Mouse (Mus musculus): ENCODE results near the gene Narfl. TPM values are rescaled to one million over a fixed set of nuclear protein-coding genes. Genes with fewer than 3 reads are reported as not detected.

The Narfl gene
- total and polyA plus RNA-seq, 3 experiments: 30.6 to 34.3 TPM; not detected in 1

- Histone ChIP-seq H3K9me3 (replicated peaks; ENCODE audit: insufficient read depth, low read length) (no peaks in the 10 kb centered on the region), H3K27ac (ENCODE audit: control insufficient read depth, low read depth, low read length) (peak within 1 kb of the TSS; percentile 23; the same call in 1 of the 2 replicates), H3K36me3 (ENCODE audit: control insufficient read depth in 1 of 2, insufficient read depth in 2 of 2, low read length in 2 of 2) (no peaks in the 10 kb centered on the region), H3K4me1 (ENCODE audit: control insufficient read depth in 1 of 2, insufficient read depth in 2 of 2, low read length in 2 of 2) (peaks cover 0 to 16% of the 10 kb centered on the region in 2 experiments; a peak in 2 of 4 replicates), H3K4me3 (ENCODE audit: control insufficient read depth in 1 of 2, insufficient read depth in 1 of 2, low read depth in 2 of 2, low read length in 2 of 2) (peak within 1 kb of the TSS; percentile 73 to 81), H3K9ac (ENCODE audit: control insufficient read depth, low read depth, low read length, poor library complexity, severe bottlenecking) (peak within 1 kb of the TSS; percentile 77), H3K27me3 (ENCODE audit: control insufficient read depth in 1 of 2, insufficient read depth in 2 of 2, low read length in 2 of 2) (no peaks in the 10 kb centered on the region), H3K79me2 (ENCODE audit: control insufficient read depth, insufficient read depth, low read length, poor library complexity) (peaks cover 8% of the 10 kb centered on the region)
- peak; percentile 100 for DNase-seq (ENCODE audit: low read depth, low spot score)
- TF ChIP-seq TCF12 (IDR thresholded peaks at IDR 0.05; ENCODE audit: low read depth, low read length) (no peak; the same call in 1 of the 2 replicates), MXI1 (IDR thresholded peaks at IDR 0.05; ENCODE audit: low read depth, low read length) (peak; percentile 82), USF1 (IDR thresholded peaks at IDR 0.05; ENCODE audit: low read depth, low read length) (no peak), MAX (IDR thresholded peaks at IDR 0.05; ENCODE audit: low read length) (peak; percentile 69; the same call in 1 of the 2 replicates), TAL1 (IDR thresholded peaks at IDR 0.05; ENCODE audit: low read length) (no peak), ETS1 (IDR thresholded peaks at IDR 0.05; ENCODE audit: low read depth, low read length) (no peak), SMC3 (IDR thresholded peaks at IDR 0.05; ENCODE audit: low read depth, low read length) (no peak), MYC (IDR thresholded peaks at IDR 0.05; ENCODE audit: low read depth, low read length) (no peak), MYB (IDR thresholded peaks at IDR 0.05; ENCODE audit: low read depth, low read length) (no peak), CHD2 (IDR thresholded peaks at IDR 0.05; ENCODE audit: low read length) (peak; percentile 70; the same call in 1 of the 2 replicates), NRF1 (IDR thresholded peaks at IDR 0.05; ENCODE audit: insufficient read depth, low read depth, low read length, poor library complexity, severe bottlenecking) (peak; percentile 75), E2F4 (IDR thresholded peaks at IDR 0.05; ENCODE audit: borderline replicate concordance, low read depth, low read length) (peak; percentile 90; the same call in 1 of the 2 replicates), TBP (IDR thresholded peaks at IDR 0.05; ENCODE audit: low read depth, low read length) (peak; percentile 64; the same call in 1 of the 2 replicates), POLR2AphosphoS2 (IDR thresholded peaks at IDR 0.05; ENCODE audit: low read length) (peak; percentile 65; the same call in 1 of the 2 replicates), EP300 (IDR thresholded peaks at IDR 0.05; ENCODE audit: low read depth in 1 of 2, low read length in 2 of 2) (no peak), GABPA (IDR thresholded peaks at IDR 0.05; ENCODE audit: low read depth, low read length) (no peak), KAT2A (conservative IDR thresholded peaks at IDR 0.05; ENCODE audit: low read depth, low read length) (peak; percentile 40; the same call in 1 of the 2 replicates), JUND (IDR thresholded peaks at IDR 0.05; ENCODE audit: low read depth, low read length) (no peak), ELF1 (IDR thresholded peaks at IDR 0.05; ENCODE audit: low read depth, low read length) (no peak), ZNF384 (IDR thresholded peaks at IDR 0.05; ENCODE audit: low read depth, low read length) (no peak), HCFC1 (IDR thresholded peaks at IDR 0.05; ENCODE audit: low read depth, low read length) (peak; percentile 71), NELFE (IDR thresholded peaks at IDR 0.05; ENCODE audit: low read depth, low read length) (peak; percentile 66), UBTF (IDR thresholded peaks at IDR 0.05; ENCODE audit: borderline replicate concordance, insufficient read depth, low read depth, low read length) (no peak), MAZ (IDR thresholded peaks at IDR 0.05; ENCODE audit: low read depth, low read length) (no peak), CHD1 (IDR thresholded peaks at IDR 0.05; ENCODE audit: low read depth, low read length) (no peak), ZKSCAN1 (IDR thresholded peaks at IDR 0.05; ENCODE audit: low read depth, low read length) (no peak), USF2 (IDR thresholded peaks at IDR 0.05; ENCODE audit: borderline replicate concordance in 1 of 2, insufficient read depth in 1 of 2, low read depth in 1 of 2, low read length in 2 of 2) (no peak), POLR2A (IDR thresholded peaks at IDR 0.05; ENCODE audit: control insufficient read depth in 1 of 2, insufficient read depth in 1 of 2, low read depth in 1 of 2, low read length in 2 of 2, poor library complexity in 1 of 2) (peak; percentile 60 to 95), BHLHE40 (IDR thresholded peaks at IDR 0.05; ENCODE audit: borderline replicate concordance, low read depth, low read length) (no peak), ZMIZ1 (IDR thresholded peaks at IDR 0.05; ENCODE audit: low read depth, low read length) (peak; percentile 20), MEF2A (IDR thresholded peaks at IDR 0.05; ENCODE audit: extremely low read depth, insufficient replicate concordance, low read depth, low read length, poor library complexity, severe bottlenecking) (no peak), SIN3A (IDR thresholded peaks at IDR 0.05; ENCODE audit: low read length) (peak; percentile 92), RAD21 (IDR thresholded peaks at IDR 0.05; ENCODE audit: low read depth, low read length) (no peak), RCOR1 (IDR thresholded peaks at IDR 0.05; ENCODE audit: low read depth, low read length) (no peak), MAFK (IDR thresholded peaks at IDR 0.05; ENCODE audit: borderline replicate concordance, low read depth, low read length) (no peak), GATA1 (IDR thresholded peaks at IDR 0.05; ENCODE audit: low read depth, low read length) (no peak)
Observed at GRCm38 (mm10) chr17:25727265-25728008, 46.1 kb upstream of the Narfl start, which contains the start of the genes Chtf18 and Rpusd1. TSS of gene Chtf18 (minus strand) at chr17:25727419. TSS of gene Rpusd1 (plus strand) at chr17:25727670.
